Mouse (Mus musculus): ENCODE results near the gene Chn2.

Gene Chn2

GRCm38 (mm10) chr6:54280248-54280647, 240.9 kb downstream of the Chn2 start:
- WGBS = 83% methylated on average over 6 of the region's 6 CpGs

GRCm38 (mm10) chr6:54283299-54283698, 243.9 kb downstream of the Chn2 start:
- 50% methylated on average over 1 of the region's 1 CpGs for WGBS

- WGBS = 71% methylated on average over 12 of the region's 12 CpGs
These were observed 244.9 kb downstream of the Chn2 start for GRCm38 (mm10) chr6:54284167-54284711.

- WGBS = 66% methylated on average over 5 of the region's 5 CpGs
These were observed 247.5 kb downstream of the Chn2 start for GRCm38 (mm10) chr6:54286813-54287212.

GRCm38 (mm10) chr6:54289774-54290500, 250.6 kb downstream of the Chn2 start:
- 82% methylated on average over 10 of the region's 10 CpGs for WGBS

- WGBS = 75% methylated on average over 2 of the region's 2 CpGs
These were observed 257.9 kb downstream of the Chn2 start for GRCm38 (mm10) chr6:54297231-54297630.

GRCm38 (mm10) chr6:54299417-54299816, 260.1 kb downstream of the Chn2 start:
- 78% methylated on average over 2 of the region's 2 CpGs for WGBS

- WGBS = 81% methylated on average over 1 of the region's 1 CpGs
These were observed 266.4 kb downstream of the Chn2 start for GRCm38 (mm10) chr6:54305777-54306176.

GRCm38 (mm10) chr6:54313071-54313470, 273.7 kb downstream of the Chn2 start:
- WGBS = 52% methylated on average over 2 of the region's 2 CpGs

- 91% methylated on average over 9 of the region's 9 CpGs for WGBS
These were observed 279.3 kb downstream of the Chn2 start for GRCm38 (mm10) chr6:54318618-54319017.

- WGBS = 94% methylated on average over 3 of the region's 3 CpGs
These were observed 279.8 kb downstream of the Chn2 start for GRCm38 (mm10) chr6:54319198-54319597.

GRCm38 (mm10) chr6:54320236-54320635, 280.9 kb downstream of the Chn2 start:
- WGBS = 90% methylated on average over 1 of the region's 1 CpGs

- 72% methylated on average over 3 of the region's 3 CpGs for WGBS
These were observed 286.0 kb downstream of the Chn2 start, which contains the start of gene Prr15 for GRCm38 (mm10) chr6:54325246-54325885. Gene Prr15, plus strand, starts transcription at chr6:54325835.

GRCm38 (mm10) chr6:54326671-54327625, 287.6 kb downstream of the Chn2 start:
- under 1% methylated on average over 53 of the region's 53 CpGs for WGBS

GRCm38 (mm10) chr6:54327626-54328003, 288.3 kb downstream of the Chn2 start:
- WGBS = under 1% methylated on average over 28 of the region's 28 CpGs

- 98% methylated on average over 5 of the region's 5 CpGs for WGBS
These were observed 289.4 kb downstream of the Chn2 start for GRCm38 (mm10) chr6:54328783-54329182.

GRCm38 (mm10) chr6:54329598-54329997, 290.2 kb downstream of the Chn2 start:
- WGBS = 90% methylated on average over 3 of the region's 3 CpGs

- 93% methylated on average over 10 of the region's 10 CpGs for WGBS
These were observed 290.8 kb downstream of the Chn2 start for GRCm38 (mm10) chr6:54330166-54330565.

- WGBS = 42% methylated on average over 10 of the region's 10 CpGs
These were observed 292.4 kb downstream of the Chn2 start for GRCm38 (mm10) chr6:54331765-54332164.

GRCm38 (mm10) chr6:54332203-54332602, 292.8 kb downstream of the Chn2 start:
- 65% methylated on average over 8 of the region's 8 CpGs for WGBS

GRCm38 (mm10) chr6:54333116-54333651, 293.8 kb downstream of the Chn2 start:
- 92% methylated on average over 11 of the region's 11 CpGs for WGBS

Measured in cerebral cortex, adult 2 months (tissue).